Mouse (Mus musculus) small intestine, adult 2 months (tissue): ENCODE measurements around the gene Ssxa1.

ENCODE experiments used
- CTCF ChIP-seq: fragments of 200-500 bp; IDR thresholded peaks from 2 replicates; pipeline ENCODE4 v1.5.1; 2012; ENCODE audit warnings: low read depth, mild to moderate bottlenecking, control low read depth, inconsistent platforms, low read length, moderate library complexity, mixed read lengths; ENCODE audit not compliant: insufficient replicate concordance, insufficient read length; ENCODE audit errors: extremely low read depth
- POLR2A ChIP-seq: fragments of 200-500 bp; IDR thresholded peaks from 2 replicates; pipeline ENCODE4 v1.6.1; 2012; ENCODE audit warnings: low read depth, mild to moderate bottlenecking, control low read depth, inconsistent platforms, low read length, moderate library complexity

DNA sequence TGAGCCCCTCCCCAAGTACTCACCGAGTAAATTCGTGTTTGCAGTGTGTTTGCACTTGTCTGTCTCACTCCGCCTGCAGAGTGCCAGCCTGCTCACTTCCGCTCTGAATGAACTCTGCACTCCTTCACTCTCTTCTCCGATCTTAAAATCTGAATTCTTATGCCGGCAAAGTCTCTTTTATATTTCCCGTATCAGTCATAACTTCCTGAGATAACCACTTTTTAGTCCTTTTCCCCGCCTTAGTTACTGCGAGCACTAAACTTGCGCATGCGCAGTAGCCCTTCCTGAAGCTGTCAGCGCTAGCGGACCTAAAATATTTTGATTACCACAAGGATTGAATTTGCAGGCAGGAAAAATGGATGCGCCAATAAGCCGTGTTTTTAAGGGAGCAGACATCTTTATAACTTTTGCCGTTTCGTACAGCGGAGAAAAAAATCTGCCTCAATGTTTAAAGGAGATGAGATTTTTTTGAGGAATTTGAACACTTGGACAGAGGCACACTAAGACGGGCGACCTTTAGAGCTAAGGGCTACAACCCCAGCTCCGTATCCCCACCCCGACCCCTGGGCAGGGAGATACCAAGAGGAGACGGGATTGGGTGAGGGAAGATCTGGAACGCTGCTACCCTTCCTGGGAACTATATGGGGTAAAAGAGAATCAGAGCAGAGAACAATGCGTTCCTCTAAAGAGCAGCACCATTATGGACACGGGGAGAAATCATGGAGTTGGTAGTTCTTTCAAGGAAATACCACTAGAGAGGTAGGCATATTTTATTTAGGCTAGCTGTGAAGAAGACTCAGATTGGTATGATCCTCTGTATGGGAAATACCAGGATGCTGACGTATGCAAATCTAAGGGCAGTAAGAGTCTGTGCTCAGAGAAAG is 26.4 kb upstream of the Ssxa1 start, which contains the start of gene Zfp300:
- TF ChIP-seq CTCF, result no peak
- no peak for TF ChIP-seq POLR2A
